Mouse (Mus musculus) stomach, postnatal 0 days (tissue): Measurements from ENCODE around the gene Cobl.

Experiments
- CTCF ChIP-seq: IDR thresholded peaks from 2 replicates; pipeline ENCODE4 v1.5.1; 2016; ENCODE audit warnings: antibody characterized with exemption, low read depth, mild to moderate bottlenecking, moderate library complexity
- EP300 ChIP-seq: optimal IDR thresholded peaks from 2 replicates; pipeline ENCODE3; 2016; ENCODE audit warnings: antibody characterized with exemption

DNA sequence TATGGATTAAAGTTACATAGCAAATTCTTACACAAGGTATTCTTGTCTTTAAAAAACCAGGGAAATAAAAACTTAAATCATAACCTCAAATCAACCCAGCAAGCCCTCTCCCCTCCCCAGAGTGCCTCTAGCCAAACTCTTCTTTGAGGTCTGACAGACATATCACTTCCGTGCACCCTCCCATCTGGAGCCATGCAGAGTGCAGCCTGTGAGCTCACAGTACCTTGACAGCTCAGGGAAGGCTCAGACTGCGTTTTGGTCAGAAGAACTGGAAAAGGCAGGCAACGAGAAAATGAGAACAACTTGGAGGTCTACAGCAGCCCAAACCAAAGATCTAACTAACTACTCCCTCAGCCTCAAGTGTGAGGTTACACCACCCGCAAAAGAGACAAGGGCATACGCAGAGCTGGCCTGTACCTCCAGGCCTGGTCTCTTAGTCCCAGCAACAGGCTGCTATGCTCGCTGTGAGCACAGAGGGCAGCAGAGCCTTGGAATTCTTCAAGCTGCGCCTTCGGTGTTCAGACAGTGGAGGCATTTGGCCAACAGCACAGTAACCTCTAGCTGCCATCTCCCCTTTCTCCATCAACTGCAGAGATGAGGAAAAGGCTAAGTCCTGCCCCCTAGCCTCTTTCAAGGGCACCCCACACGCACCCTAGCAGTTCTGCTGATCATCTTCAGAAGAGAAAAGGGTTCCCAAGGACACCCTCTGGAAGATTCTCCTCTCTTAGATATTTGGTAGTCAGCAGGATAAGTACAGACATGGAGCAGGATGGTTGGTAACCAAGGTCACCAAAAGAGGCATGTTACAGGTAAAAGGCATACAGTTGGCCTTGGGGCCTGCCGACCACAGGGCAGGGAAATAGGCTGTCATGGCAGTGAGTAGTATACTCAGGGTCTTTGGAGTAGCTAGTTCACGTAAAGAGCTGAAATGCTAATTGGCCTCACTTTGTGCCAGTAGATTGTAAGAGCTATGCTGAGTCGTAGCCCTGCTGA is 91.4 kb downstream of the Cobl start:
- TF ChIP-seq CTCF (peak; percentile 96), EP300 (no peak)
